Mouse (Mus musculus): ENCODE measurements around the gene Ovca2.

Ovca2 gene

GRCm38 (mm10) chr11:75154053-75154585, 24.5 kb downstream of the Ovca2 start:
- no peak for DNase-seq (ENCODE audit: low read depth, low spot score)

GRCm38 (mm10) chr11:75152603-75153557, 25.8 kb downstream of the Ovca2 start:
- DNase-seq (ENCODE audit: low read depth, low spot score) = no peak

- DNase-seq (ENCODE audit: low read depth, low spot score) = no peak
These were observed 28.3 kb downstream of the Ovca2 start for GRCm38 (mm10) chr11:75150346-75150745.

- no peak for DNase-seq (ENCODE audit: low read depth, low spot score)
These were observed 30.2 kb downstream of the Ovca2 start for GRCm38 (mm10) chr11:75148332-75149035.

GRCm38 (mm10) chr11:75147846-75148168, 30.8 kb downstream of the Ovca2 start:
- DNase-seq (ENCODE audit: low read depth, low spot score) = no peak

- DNase-seq (ENCODE audit: low read depth, low spot score) = no peak
These were observed 31.4 kb downstream of the Ovca2 start for GRCm38 (mm10) chr11:75147106-75147845.

- DNase-seq (ENCODE audit: low read depth, low spot score) = no peak
These were observed 32.8 kb downstream of the Ovca2 start for GRCm38 (mm10) chr11:75145841-75146240.

GRCm38 (mm10) chr11:75142749-75143148, 35.9 kb downstream of the Ovca2 start:
- no peak for DNase-seq (ENCODE audit: low read depth, low spot score)

GRCm38 (mm10) chr11:75141913-75142312, 36.7 kb downstream of the Ovca2 start:
- DNase-seq (ENCODE audit: low read depth, low spot score) = no peak

- DNase-seq (ENCODE audit: low read depth, low spot score) = no peak
These were observed 37.6 kb downstream of the Ovca2 start for GRCm38 (mm10) chr11:75141038-75141437.

- DNase-seq (ENCODE audit: low read depth, low spot score) = no peak
These were observed 38.2 kb downstream of the Ovca2 start for GRCm38 (mm10) chr11:75140431-75140830.

- DNase-seq (ENCODE audit: low read depth, low spot score) = no peak
These were observed 39.3 kb downstream of the Ovca2 start for GRCm38 (mm10) chr11:75139122-75139963.

- DNase-seq (ENCODE audit: low read depth, low spot score) = no peak
These were observed 41.8 kb downstream of the Ovca2 start for GRCm38 (mm10) chr11:75136666-75137398.

- DNase-seq (ENCODE audit: low read depth, low spot score) = no peak
These were observed 43.3 kb downstream of the Ovca2 start for GRCm38 (mm10) chr11:75135358-75135757.

- DNase-seq (ENCODE audit: low read depth, low spot score) = no peak
These were observed 44.1 kb downstream of the Ovca2 start for GRCm38 (mm10) chr11:75134485-75135068.

GRCm38 (mm10) chr11:75133951-75134350, 44.7 kb downstream of the Ovca2 start:
- DNase-seq (ENCODE audit: low read depth, low spot score) = no peak

GRCm38 (mm10) chr11:75133391-75133790, 45.2 kb downstream of the Ovca2 start:
- DNase-seq (ENCODE audit: low read depth, low spot score) = no peak

- no peak for DNase-seq (ENCODE audit: low read depth, low spot score)
These were observed 46.4 kb downstream of the Ovca2 start for GRCm38 (mm10) chr11:75132278-75132677.

- DNase-seq (ENCODE audit: low read depth, low spot score) = no peak
These were observed 47.3 kb downstream of the Ovca2 start for GRCm38 (mm10) chr11:75131300-75131699.

GRCm38 (mm10) chr11:75129481-75129880, 49.2 kb downstream of the Ovca2 start:
- no peak for DNase-seq (ENCODE audit: low read depth, low spot score)

All from embryo, embryonic 11.5 days (tissue).